Mouse (Mus musculus) granulocyte monocyte progenitor cell, adult 5-6 weeks (primary cell): ENCODE data around the gene Rnf187. TPM values are rescaled to one million over a fixed set of nuclear protein-coding genes. Genes with fewer than 3 reads are reported as not detected.

Experiments used
- ATAC-seq: replicated peaks from 2 replicates; pipeline ENCODE4 v1.8.0; 2016; ENCODE audit warnings: mild to moderate bottlenecking, moderate TSS enrichment, inconsistent platforms; ENCODE audit not compliant: poor library complexity, severe bottlenecking
- total RNA-seq, 2 experiments: library from RNA; stranded (forward) in 1 of 2; stranded (reverse) in 1 of 2; fragments of 200-712, 200-1000 nt in 1 of 2; fragments of >200 nt in 1 of 2; fragmentation: Nextera tagmentation in 1 of 2; gene quantifications; 2 replicates each; pipeline ENCODE4 v1.2.3; 2014 to 2017

The Rnf187 gene
- total RNA-seq, 2 experiments from 2014 or later: 78.6 to 82.2 TPM

GRCm38 (mm10) chr11:58948542-58949479 is 10.1 kb upstream of the Rnf187 start, which contains the start of gene Hist3h2ba:
Gene Hist3h2ba (plus strand): TSS chr11:58948920.
- ATAC-seq: peak; percentile 39

DNA sequence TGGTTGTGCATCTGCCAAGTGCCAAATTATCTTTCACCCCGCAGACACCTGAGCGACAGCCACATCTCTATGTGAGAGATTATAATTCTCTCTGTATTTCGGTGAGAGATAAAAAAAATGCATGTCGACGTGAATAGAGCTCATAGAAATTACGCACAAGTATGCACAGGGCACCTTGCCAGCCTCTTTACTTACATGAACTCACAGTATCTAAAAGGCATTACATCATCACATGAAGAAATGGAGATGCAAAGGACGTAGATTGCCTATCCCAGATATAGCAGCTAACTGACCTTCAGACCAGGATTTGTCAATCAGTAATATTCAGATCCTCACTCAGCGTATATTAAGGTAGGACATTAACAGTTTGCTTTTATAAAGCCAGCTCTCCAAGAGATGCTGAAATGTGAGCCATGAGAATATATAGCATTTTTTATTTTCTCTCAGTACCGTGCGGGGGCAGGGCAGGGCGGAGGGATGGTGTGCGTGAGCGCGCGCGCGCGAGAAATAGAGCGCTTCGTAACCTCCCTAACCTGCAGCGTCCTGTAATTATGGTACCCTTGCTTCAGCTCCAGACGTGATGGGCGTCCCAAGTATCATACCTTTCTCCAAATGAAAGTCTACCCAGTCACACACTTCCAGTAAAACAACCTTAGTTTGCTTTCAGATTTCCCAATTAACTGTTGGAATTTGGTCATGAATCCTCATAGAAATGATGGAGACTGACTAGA is 9.2 kb upstream of the Rnf187 start:
- ATAC-seq: no peak

DNA sequence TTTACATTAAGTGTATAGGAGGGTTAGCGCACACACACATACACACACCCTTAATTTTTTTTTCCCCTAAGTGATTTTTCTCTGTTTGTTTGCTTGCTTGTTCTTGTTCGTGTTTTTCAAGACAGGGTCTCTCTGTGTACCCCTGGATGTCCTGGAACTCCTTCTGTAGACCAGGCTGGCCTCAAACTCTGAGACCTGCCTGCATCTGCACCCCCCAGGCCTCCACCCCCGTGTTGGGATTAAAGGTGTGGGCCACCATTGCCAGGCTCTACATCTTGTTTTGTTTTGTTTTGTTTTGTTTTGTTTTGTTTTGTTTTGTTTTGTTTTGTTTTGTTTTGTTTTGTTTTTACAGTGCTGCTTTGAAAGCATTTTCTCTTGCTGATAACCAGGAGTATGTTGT is 8.6 kb upstream of the Rnf187 start:
- no peak for ATAC-seq

- no peak for ATAC-seq
These were observed 5.4 kb upstream of the Rnf187 start for GRCm38 (mm10) chr11:58944136-58944535.

- ATAC-seq: no peak
These were observed 348 bp upstream of the Rnf187 start for GRCm38 (mm10) chr11:58939088-58939439.

DNA sequence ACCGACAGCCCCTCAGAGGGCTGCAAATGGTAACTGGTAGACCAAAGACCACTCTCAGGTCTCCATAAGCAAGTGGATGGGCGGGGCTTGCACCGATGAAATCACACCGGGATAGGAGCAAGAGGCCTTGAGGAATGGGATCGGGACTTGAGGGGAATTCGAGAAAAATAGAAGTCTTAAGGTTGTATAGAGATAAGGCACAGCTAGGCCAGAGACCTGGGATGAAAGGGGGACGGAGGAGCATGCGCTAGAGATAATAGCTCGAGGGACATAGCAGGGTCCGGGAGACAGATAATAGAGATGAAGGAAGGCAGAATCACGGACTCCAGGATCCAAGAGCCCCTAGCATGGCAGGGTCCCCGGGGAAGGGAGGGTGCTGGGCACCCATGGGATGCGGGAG is 807 bp downstream of the Rnf187 start:
- peak; percentile 0; the same call in 1 of the 2 replicates for ATAC-seq

DNA sequence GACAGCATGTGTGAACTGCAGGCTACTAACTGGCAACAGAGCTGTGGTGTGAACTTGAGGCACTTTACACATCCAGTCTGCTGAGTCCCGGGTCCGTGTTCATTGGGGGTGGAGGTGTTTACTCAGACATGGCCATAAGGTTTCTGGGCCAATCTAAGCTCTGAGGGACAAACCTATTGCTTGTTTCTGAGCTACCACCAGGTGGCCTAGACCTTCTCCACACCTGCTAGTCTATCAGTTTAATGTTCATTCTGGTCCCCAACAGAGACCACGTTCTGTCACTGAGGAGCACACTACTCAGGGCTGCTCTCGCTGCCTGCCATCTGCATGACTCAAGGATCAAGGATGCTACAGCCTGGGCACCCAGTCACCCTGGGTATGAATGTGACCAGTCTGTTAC is 7.1 kb downstream of the Rnf187 start:
- ATAC-seq: no peak

- no peak for ATAC-seq
These were observed 8.5 kb downstream of the Rnf187 start for GRCm38 (mm10) chr11:58930254-58930653.

- ATAC-seq: no peak
These were observed 9.1 kb downstream of the Rnf187 start for GRCm38 (mm10) chr11:58929641-58930040.

GRCm38 (mm10) chr11:58929055-58929454 is 9.7 kb downstream of the Rnf187 start:
- ATAC-seq: no peak

GRCm38 (mm10) chr11:58927790-58928651 is 10.7 kb downstream of the Rnf187 start:
- ATAC-seq: peak; percentile 92

- ATAC-seq: no peak
These were observed 11.7 kb downstream of the Rnf187 start for GRCm38 (mm10) chr11:58927053-58927452.

- no peak for ATAC-seq
These were observed 12.1 kb downstream of the Rnf187 start for GRCm38 (mm10) chr11:58926651-58927050.

DNA sequence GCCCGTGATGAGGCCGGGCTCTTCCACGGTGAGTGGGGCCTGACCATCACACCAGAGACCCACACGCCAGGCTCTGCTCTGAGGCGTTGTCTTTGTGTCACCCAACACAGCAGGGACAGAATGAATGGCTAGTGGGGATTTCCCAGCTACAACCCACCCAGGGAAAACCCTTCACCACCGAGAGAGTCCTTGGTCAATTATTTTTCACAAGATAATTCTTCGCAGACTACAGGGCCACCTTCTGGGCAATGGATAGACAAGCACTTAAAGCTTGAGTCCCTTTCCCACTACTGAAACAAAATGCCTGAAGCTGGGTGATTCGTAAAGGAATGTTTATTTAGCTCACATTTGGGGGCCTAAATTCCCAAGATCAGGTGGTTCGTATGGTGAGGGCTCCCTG is 16.3 kb downstream of the Rnf187 start:
- no peak for ATAC-seq

DNA sequence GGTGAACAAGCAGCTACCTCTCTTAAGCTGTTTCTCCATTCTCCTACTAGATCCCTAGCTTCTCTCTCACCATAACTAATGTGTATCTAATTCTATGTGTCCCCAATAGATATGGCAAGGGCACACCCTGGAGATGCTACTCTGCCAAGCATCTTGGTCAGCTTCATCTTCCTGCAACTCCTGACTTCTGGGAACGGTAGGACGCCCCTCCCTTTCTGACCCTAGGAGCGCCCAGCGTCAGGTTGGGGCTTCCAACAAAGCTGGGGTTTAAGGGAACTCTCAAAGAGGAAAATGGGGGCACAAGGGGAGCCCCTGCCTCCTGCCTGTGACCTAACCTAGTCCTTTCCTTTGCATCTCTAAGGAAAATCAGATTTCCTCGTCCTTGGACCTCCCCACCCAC is 20.0 kb downstream of the Rnf187 start:
- no peak for ATAC-seq

DNA sequence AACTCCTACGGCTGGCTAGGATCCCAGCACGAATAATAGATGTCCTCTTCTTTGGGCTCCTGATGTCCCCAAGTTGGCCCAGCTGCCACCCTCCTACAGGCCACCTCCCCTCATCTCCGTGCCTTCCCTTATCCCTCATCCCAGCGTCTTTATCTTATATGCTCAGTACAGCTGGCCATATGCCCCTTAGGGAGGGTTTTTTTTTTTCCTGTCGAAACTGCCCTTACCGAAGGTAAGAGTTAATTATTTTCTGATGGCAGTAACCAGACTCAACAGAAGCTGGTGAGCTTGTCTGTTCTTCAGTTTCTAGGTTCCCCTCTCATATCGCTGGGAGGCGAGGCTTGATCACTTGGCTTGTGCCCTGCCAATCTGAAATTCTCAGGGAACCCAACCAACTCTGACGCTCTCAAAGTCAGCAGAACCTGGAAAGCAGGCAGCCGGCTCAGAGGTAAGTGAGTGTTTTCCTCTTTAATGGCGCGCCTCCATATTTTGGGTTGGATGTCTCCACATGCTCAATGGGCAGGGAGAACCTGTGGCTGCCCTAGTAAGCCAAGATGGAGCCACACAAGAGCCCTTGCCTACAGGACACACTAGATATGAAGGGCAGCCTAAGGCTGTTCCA is 20.9 kb downstream of the Rnf187 start, which contains the start of gene Btnl10:
Btnl10 (plus strand) TSS at position 164 of the 622 bp plus-strand sequence.
- no peak for ATAC-seq

DNA sequence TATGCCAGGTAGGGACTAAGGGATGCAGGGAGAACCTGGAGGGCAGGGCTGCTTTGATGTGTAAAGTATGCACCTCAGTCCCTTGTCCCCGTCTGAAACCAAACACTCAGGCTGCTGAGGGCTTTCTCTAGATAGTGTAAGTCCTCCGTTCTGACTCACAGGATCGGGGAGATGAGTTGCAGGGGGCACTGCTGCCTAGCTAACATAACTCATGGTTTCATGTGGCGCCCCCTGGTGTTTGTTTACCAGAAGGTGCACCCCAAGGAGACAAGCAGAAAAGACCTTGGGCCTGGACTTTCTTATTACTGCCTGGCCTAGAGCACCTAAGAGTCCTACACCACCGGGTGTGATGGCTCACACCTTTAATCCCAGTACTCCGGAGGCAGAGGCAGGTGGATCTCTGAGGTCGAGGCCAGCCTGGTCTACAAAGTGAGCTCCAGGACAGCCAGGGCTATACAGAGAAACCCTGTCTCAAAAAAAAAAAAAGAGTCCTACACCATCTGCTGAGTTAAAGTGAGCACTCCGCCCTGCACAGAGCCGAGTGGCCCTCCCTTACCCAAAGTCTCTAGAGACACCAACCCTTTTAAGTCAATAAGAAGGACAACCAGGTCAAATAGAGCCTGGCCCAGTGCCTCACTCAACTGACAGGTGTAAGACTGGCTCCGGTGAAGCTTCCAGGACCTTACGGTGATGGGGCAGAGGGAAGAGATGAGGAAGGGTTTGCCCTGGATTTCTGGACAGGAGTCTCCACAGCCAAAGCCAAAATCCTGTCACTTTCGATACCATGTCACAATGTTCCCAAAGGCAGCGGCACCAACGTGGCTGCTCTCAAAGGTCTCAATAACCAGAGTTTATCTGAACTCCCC is 21.6 kb downstream of the Rnf187 start:
- ATAC-seq: peak; percentile 76

DNA sequence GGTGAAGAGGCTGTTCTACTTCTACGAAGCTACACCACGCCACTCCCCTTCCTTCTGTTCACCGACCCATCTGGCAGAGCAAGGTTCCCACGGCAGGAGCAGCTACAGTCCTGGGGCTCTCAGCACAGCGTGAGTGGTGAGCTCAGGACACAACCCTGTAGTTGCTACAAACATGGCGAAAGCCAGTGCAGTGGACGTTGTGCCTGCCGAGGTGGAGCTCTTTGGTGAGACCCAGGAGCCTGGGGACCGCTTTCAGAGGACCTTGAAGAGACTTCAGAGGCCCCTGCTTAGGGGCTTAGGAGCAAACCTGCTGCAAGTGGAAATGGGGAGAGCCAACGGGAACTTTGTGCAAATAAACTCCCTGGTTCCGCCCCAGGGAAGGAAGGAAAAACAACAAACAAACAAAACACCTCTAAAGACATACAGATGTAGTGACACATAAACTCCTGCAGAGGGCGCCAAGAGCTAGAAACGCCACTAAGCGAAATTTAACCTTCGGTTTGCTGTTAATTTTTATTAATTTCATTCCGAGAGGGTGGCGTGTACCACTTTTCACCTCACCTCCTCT is 24.2 kb downstream of the Rnf187 start:
- ATAC-seq: peak; percentile 68

DNA sequence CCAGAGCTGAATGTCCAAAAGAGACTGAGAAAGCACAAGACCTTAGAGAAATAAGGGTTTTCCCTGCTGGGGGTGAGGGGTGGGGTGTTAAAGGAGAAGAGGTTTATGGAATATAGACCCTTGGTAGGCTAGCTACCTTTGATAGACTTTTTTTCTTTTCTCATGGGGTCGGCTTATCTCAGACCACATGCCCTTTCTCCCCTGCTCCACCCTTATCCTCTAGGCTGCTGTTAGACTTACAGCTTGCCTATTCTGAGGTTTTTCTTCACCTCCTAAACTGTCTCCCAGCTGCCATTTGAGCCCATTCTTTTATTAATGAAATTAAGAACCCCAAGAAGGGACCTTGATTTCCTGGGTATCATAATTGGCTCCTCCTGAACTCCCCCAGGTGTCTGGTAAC is 24.9 kb downstream of the Rnf187 start:
- no peak for ATAC-seq
